Mouse (Mus musculus): Measurements from ENCODE around the gene Rbfox1. TPM values are rescaled to one million over a fixed set of nuclear protein-coding genes. Genes with fewer than 3 reads are reported as not detected.

The Rbfox1 gene
- polyA plus RNA-seq, 1 experiment from 2014 or later: 52.1 TPM

GRCm38 (mm10) chr16:6835051-6835450 is 949.9 kb downstream of the Rbfox1 start:
- Histone ChIP-seq H3K36me3 (ENCODE audit: poor library complexity, severe bottlenecking) (no peaks in the 10 kb centered on the region), H3K27ac (no peak overlapping the region), H3K9ac (no peak overlapping the region), H3K4me2 (no peak overlapping the region), H3K27me3 (0 out of 2 replicates have a peak, but pooled peaks cover 3% of the 10 kb centered on the region), H3K9me3 (replicated peaks) (no peaks in the 10 kb centered on the region), H3K4me3 (no peak overlapping the region), H3K4me1 (0 out of 2 replicates have a peak, but pooled peaks cover 3% of the 10 kb centered on the region)
- 70% methylated on average over 5 of the region's 5 CpGs for WGBS
- ATAC-seq: no peak

- Histone ChIP-seq H3K27ac (no peak overlapping the region), H3K4me3 (no peak overlapping the region), H3K36me3 (ENCODE audit: poor library complexity, severe bottlenecking) (no peaks in the 10 kb centered on the region), H3K27me3 (peaks cover 3% of the 10 kb centered on the region; the same call in 1 of the 2 replicates), H3K4me2 (no peak overlapping the region), H3K9me3 (replicated peaks) (no peaks in the 10 kb centered on the region), H3K4me1 (0 out of 2 replicates have a peak, but pooled peaks cover 3% of the 10 kb centered on the region), H3K9ac (no peak overlapping the region)
- ATAC-seq: peak; percentile 93
- 40% methylated on average over 15 of the region's 15 CpGs for WGBS
Measured at GRCm38 (mm10) chr16:6839299-6839995, 954.3 kb downstream of the Rbfox1 start.

GRCm38 (mm10) chr16:6840007-6840406 is 954.9 kb downstream of the Rbfox1 start:
- Histone ChIP-seq H3K27me3 (peaks cover 3% of the 10 kb centered on the region; the same call in 1 of the 2 replicates), H3K27ac (no peak overlapping the region), H3K4me1 (0 out of 2 replicates have a peak, but pooled peaks cover 3% of the 10 kb centered on the region), H3K4me2 (no peak overlapping the region), H3K36me3 (ENCODE audit: poor library complexity, severe bottlenecking) (no peaks in the 10 kb centered on the region), H3K4me3 (no peak overlapping the region), H3K9ac (no peak overlapping the region), H3K9me3 (replicated peaks) (no peaks in the 10 kb centered on the region)
- no peak for ATAC-seq
- WGBS: 69% methylated on average over 3 of the region's 3 CpGs

GRCm38 (mm10) chr16:6840461-6840860 is 955.3 kb downstream of the Rbfox1 start:
- Histone ChIP-seq H3K36me3 (ENCODE audit: poor library complexity, severe bottlenecking) (no peaks in the 10 kb centered on the region), H3K9me3 (replicated peaks) (no peaks in the 10 kb centered on the region), H3K9ac (no peak overlapping the region), H3K27me3 (peaks cover 3% of the 10 kb centered on the region; the same call in 1 of the 2 replicates), H3K27ac (no peak overlapping the region), H3K4me2 (no peak overlapping the region), H3K4me1 (0 out of 2 replicates have a peak, but pooled peaks cover 3% of the 10 kb centered on the region), H3K4me3 (no peak overlapping the region)
- 78% methylated on average over 7 of the region's 7 CpGs for WGBS
- ATAC-seq: no peak

- Histone ChIP-seq H3K9me3 (replicated peaks) (no peaks in the 10 kb centered on the region), H3K4me3 (no peak overlapping the region), H3K4me1 (0 out of 2 replicates have a peak, but pooled peaks cover 3% of the 10 kb centered on the region), H3K9ac (no peak overlapping the region), H3K36me3 (ENCODE audit: poor library complexity, severe bottlenecking) (no peaks in the 10 kb centered on the region), H3K27ac (no peak overlapping the region), H3K4me2 (no peak overlapping the region), H3K27me3 (peaks cover 3% of the 10 kb centered on the region; the same call in 1 of the 2 replicates)
- no peak for ATAC-seq
- 28% methylated on average over 8 of the region's 8 CpGs for WGBS
Measured at GRCm38 (mm10) chr16:6842066-6842785, 957.1 kb downstream of the Rbfox1 start.

GRCm38 (mm10) chr16:6844659-6845058 is 959.5 kb downstream of the Rbfox1 start:
- Histone ChIP-seq H3K4me1 (0 out of 2 replicates have a peak, but pooled peaks cover 3% of the 10 kb centered on the region), H3K36me3 (ENCODE audit: poor library complexity, severe bottlenecking) (no peaks in the 10 kb centered on the region), H3K4me3 (no peak overlapping the region), H3K9me3 (replicated peaks) (no peaks in the 10 kb centered on the region), H3K4me2 (no peak overlapping the region), H3K9ac (no peak overlapping the region), H3K27ac (no peak overlapping the region), H3K27me3 (no peaks in the 10 kb centered on the region; the same call in 1 of the 2 replicates)
- WGBS: 80% methylated on average over 4 of the region's 4 CpGs
- no peak for ATAC-seq

GRCm38 (mm10) chr16:6851393-6851792 is 966.2 kb downstream of the Rbfox1 start:
- no peak overlapping the region for H3K4me3 ChIP-seq
- 9% methylated on average over 9 of the region's 9 CpGs for WGBS
- no peaks in the 10 kb centered on the region; the same call in none of the 2 replicates for H3K27me3 ChIP-seq
- no peak for ATAC-seq
- H3K4me1 ChIP-seq: peaks cover 6% of the 10 kb centered on the region
- H3K27ac ChIP-seq: no peak overlapping the region
- no peaks in the 10 kb centered on the region for H3K9me3 ChIP-seq (replicated peaks)
- H3K9ac ChIP-seq: no peak overlapping the region
- H3K4me2 ChIP-seq: no peak overlapping the region
- no peaks in the 10 kb centered on the region for H3K36me3 ChIP-seq (ENCODE audit: poor library complexity, severe bottlenecking)

GRCm38 (mm10) chr16:6853796-6854195 is 968.6 kb downstream of the Rbfox1 start:
- 66% methylated on average over 2 of the region's 2 CpGs for WGBS
- no peaks in the 10 kb centered on the region; the same call in none of the 2 replicates for H3K27me3 ChIP-seq
- no peak overlapping the region for H3K9ac ChIP-seq
- H3K36me3 ChIP-seq (ENCODE audit: poor library complexity, severe bottlenecking): no peaks in the 10 kb centered on the region
- H3K4me1 ChIP-seq: peaks cover 6% of the 10 kb centered on the region
- H3K4me3 ChIP-seq: no peak overlapping the region
- no peaks in the 10 kb centered on the region for H3K9me3 ChIP-seq (replicated peaks)
- no peak overlapping the region for H3K27ac ChIP-seq
- no peak overlapping the region for H3K4me2 ChIP-seq
- ATAC-seq: no peak

- Histone ChIP-seq H3K9me3 (replicated peaks) (no peaks in the 10 kb centered on the region), H3K4me1 (no peaks in the 10 kb centered on the region), H3K4me3 (no peak overlapping the region), H3K9ac (no peak overlapping the region), H3K27me3 (no peaks in the 10 kb centered on the region), H3K36me3 (ENCODE audit: poor library complexity, severe bottlenecking) (no peaks in the 10 kb centered on the region), H3K4me2 (no peak overlapping the region), H3K27ac (no peak overlapping the region)
- no peak for ATAC-seq
- 89% methylated on average over 2 of the region's 2 CpGs for WGBS
Measured at GRCm38 (mm10) chr16:6861656-6862055, 976.5 kb downstream of the Rbfox1 start.

- H3K9me3 ChIP-seq (replicated peaks): no peaks in the 10 kb centered on the region
- 0 out of 2 replicates have a peak overlapping the region, but pooled peaks have one; percentile 4 for H3K4me2 ChIP-seq
- WGBS: 30% methylated on average over 12 of the region's 12 CpGs
- H3K27ac ChIP-seq: no peak overlapping the region
- no peak for ATAC-seq
- H3K36me3 ChIP-seq (ENCODE audit: poor library complexity, severe bottlenecking): no peaks in the 10 kb centered on the region
- H3K4me1 ChIP-seq: peaks cover 14% of the 10 kb centered on the region; the same call in 1 of the 2 replicates
- H3K9ac ChIP-seq: 0 out of 2 replicates have a peak overlapping the region, but pooled peaks have one; percentile 5
- H3K4me3 ChIP-seq: no peak overlapping the region
- H3K27me3 ChIP-seq: no peaks in the 10 kb centered on the region
Measured at GRCm38 (mm10) chr16:6882683-6883430, 997.7 kb downstream of the Rbfox1 start.

- no peak overlapping the region for H3K27ac ChIP-seq
- ATAC-seq: no peak
- no peak overlapping the region for H3K4me2 ChIP-seq
- 49% methylated on average over 1 of the region's 1 CpGs for WGBS
- no peak overlapping the region for H3K4me3 ChIP-seq
- H3K27me3 ChIP-seq: no peaks in the 10 kb centered on the region
- peaks cover 14% of the 10 kb centered on the region; the same call in 1 of the 2 replicates for H3K4me1 ChIP-seq
- no peaks in the 10 kb centered on the region for H3K9me3 ChIP-seq (replicated peaks)
- no peak overlapping the region for H3K9ac ChIP-seq
- no peaks in the 10 kb centered on the region for H3K36me3 ChIP-seq (ENCODE audit: poor library complexity, severe bottlenecking)
Measured at GRCm38 (mm10) chr16:6883798-6884197, 998.6 kb downstream of the Rbfox1 start.

Measured in forebrain, embryonic 13.5 days (tissue).